Mouse (Mus musculus): ENCODE measurements around the gene Vma21-ps. TPM values are rescaled to one million over a fixed set of nuclear protein-coding genes. Genes with fewer than 3 reads are reported as not detected.

Vma21-ps gene
- not detected in 2 replicates for polyA plus RNA-seq (2012; rRNA removed; ENCODE audit: low replicate concordance)

GRCm38 (mm10) chr4:52497144-52497543 is at the start of gene Vma21-ps:
Gene Vma21-ps, minus strand, starts transcription at chr4:52497244.

Other genes with a start within 250 kb of the Vma21-ps start
- gene Smc2, start 58.0 kb downstream of the Vma21-ps start, polyA plus RNA-seq (2012; rRNA removed; ENCODE audit: low replicate concordance) = 0.75 and 1.2 TPM in 2 replicates
- not detected in 2 replicates for gene Toporsl, start 99.0 kb upstream of the Vma21-ps start, polyA plus RNA-seq (2012; rRNA removed; ENCODE audit: low replicate concordance)

Data from mammary gland, adult 2 months (tissue).